Mouse (Mus musculus) liver, embryonic 13.5 days (tissue): ENCODE results near the gene Sbno2. TPM values are rescaled to one million over a fixed set of nuclear protein-coding genes. Genes with fewer than 3 reads are reported as not detected.

Experiments
- ATAC-seq: fragments of 200-750 bp; cut with Nextera tagmentation; 2 replicates; pipeline ENCODE4 v1.8.0; 2017; ENCODE audit warnings: low read depth, mild to moderate bottlenecking, moderate number of reproducible peaks, moderate library complexity
- DNase-seq: peaks from one replicate; pipeline ENCODE4 v3.0.0; 2022
- H3K27ac ChIP-seq: fragments of 300-500 bp; sonication (generic); 2 replicates; pipeline ENCODE4 v1.5.1; 2015; ENCODE audit warnings: moderate library complexity, mild to moderate bottlenecking, inconsistent platforms
- H3K27me3 ChIP-seq: fragments of 300-500 bp; sonication (generic); 2 replicates; pipeline ENCODE4 v1.6.1; 2015; ENCODE audit warnings: mild to moderate bottlenecking, inconsistent platforms
- H3K36me3 ChIP-seq: fragments of 300-500 bp; sonication (generic); 2 replicates; pipeline ENCODE4 v1.6.1; 2015; ENCODE audit warnings: mild to moderate bottlenecking, inconsistent platforms
- H3K4me1 ChIP-seq: fragments of 300-500 bp; sonication (generic); replicated peaks from 2 replicates; pipeline ENCODE4 v1.6.1; 2015; ENCODE audit warnings: inconsistent platforms
- H3K4me2 ChIP-seq: fragments of 300-500 bp; sonication (generic); 2 replicates; pipeline ENCODE4 v1.6.1; 2015; ENCODE audit warnings: inconsistent platforms, mild to moderate bottlenecking, moderate library complexity
- H3K4me3 ChIP-seq: fragments of 300-500 bp; sonication (generic); replicated peaks from 2 replicates; pipeline ENCODE4 v1.5.1; 2015; ENCODE audit warnings: mild to moderate bottlenecking, inconsistent platforms
- H3K9ac ChIP-seq: fragments of 300-500 bp; sonication (generic); 2 replicates; pipeline ENCODE4 v1.6.1; 2015; ENCODE audit warnings: mild to moderate bottlenecking, inconsistent platforms
- H3K9me3 ChIP-seq: fragments of 300-500 bp; sonication (generic); replicated peaks from 2 replicates; pipeline ENCODE4 v1.6.1; 2016; ENCODE audit warnings: inconsistent platforms
- WGBS: fragments of 180-500 bp; shearing (Covaris S2); methylation state at CpG from one replicate; pipeline ENCODE4 v1.1.7; 2015; ENCODE audit not compliant: insufficient replicate concordance; 5-methylcytosine and 5-hydroxymethylcytosine counted together
- polyA plus RNA-seq: library from polyadenylated mRNA; unstranded; fragments of >200 nt; fragmentation: Nextera tagmentation; extraction: Ambion mirVana; gene quantifications from 2 replicates; pipeline ENCODE4 v1.2.1, GENCODE M21; 2015

The Sbno2 gene
- polyA plus RNA-seq, 1 experiment from 2014 or later = 9.2 TPM

DNA sequence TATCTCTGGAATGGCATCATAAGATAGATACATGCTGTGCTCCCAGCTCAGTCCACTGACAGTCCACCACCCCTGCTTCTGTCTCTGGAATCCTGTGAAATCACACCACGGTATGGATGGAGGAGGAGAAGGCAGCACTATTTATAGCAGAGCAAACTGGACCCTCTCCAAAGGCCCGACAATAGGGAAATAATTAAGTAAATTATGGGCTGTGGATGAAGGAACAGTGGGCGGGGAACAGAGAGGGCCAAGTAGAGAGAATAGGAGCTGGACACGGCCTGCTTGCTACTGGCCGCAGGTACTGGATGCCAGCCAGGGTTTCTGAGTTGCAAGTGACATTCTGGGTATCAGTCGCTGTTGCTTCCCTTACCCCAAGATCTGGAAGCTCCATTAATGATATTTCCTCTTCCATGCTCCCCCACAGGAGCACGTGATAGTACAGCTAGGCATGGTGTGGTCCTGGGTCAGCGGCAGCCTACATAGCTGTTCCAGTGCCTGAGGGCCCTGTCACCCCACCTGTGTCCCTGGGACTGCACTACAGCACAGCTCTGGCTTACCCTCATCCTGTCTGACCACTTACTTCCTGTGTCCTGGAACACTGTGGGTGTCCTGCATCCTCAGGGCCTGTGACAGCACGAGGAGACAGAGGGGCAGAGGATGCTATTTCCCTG is 20.4 kb downstream of the Sbno2 start:
- Histone ChIP-seq H3K4me2 (no peak overlapping the region), H3K9me3 (no peaks in the 10 kb centered on the region), H3K9ac (no peak overlapping the region), H3K27me3 (no peaks in the 10 kb centered on the region), H3K4me1 (peaks cover 72% of the 10 kb centered on the region), H3K4me3 (no peak overlapping the region), H3K27ac (peak overlapping the region; percentile 40), H3K36me3 (peaks cover 59% of the 10 kb centered on the region)
- DNase-seq (no peak), ATAC-seq (no peak)
- WGBS = 86% methylated on average over 9 of the region's 9 CpGs

GRCm38 (mm10) chr10:80081075-80081474 is 24.3 kb downstream of the Sbno2 start:
- 14% methylated on average over 3 of the region's 3 CpGs for WGBS
- Histone ChIP-seq H3K9me3 (no peaks in the 10 kb centered on the region), H3K27ac (peak overlapping the region; percentile 94), H3K4me3 (peak overlapping the region; percentile 36), H3K36me3 (peaks cover 83% of the 10 kb centered on the region), H3K4me2 (peak overlapping the region; percentile 66), H3K9ac (peak overlapping the region; percentile 66), H3K27me3 (no peaks in the 10 kb centered on the region), H3K4me1 (peaks cover 70% of the 10 kb centered on the region)
- ATAC-seq (peak; percentile 94), DNase-seq (peak; percentile 90)

GRCm38 (mm10) chr10:80080396-80081070 is 24.8 kb downstream of the Sbno2 start:
- H3K36me3 ChIP-seq = peaks cover 80% of the 10 kb centered on the region
- H3K4me2 ChIP-seq = peak overlapping the region; percentile 66
- H3K9me3 ChIP-seq = no peaks in the 10 kb centered on the region
- H3K27ac ChIP-seq = peak overlapping the region; percentile 94
- ATAC-seq (peak; percentile 89), DNase-seq (peak; percentile 75)
- 48% methylated on average over 16 of the region's 16 CpGs for WGBS
- H3K4me1 ChIP-seq = peaks cover 75% of the 10 kb centered on the region
- H3K9ac ChIP-seq = peak overlapping the region; percentile 66
- peak overlapping the region; percentile 36 for H3K4me3 ChIP-seq
- H3K27me3 ChIP-seq = no peaks in the 10 kb centered on the region

GRCm38 (mm10) chr10:80078366-80078765 is 27.0 kb downstream of the Sbno2 start:
- Histone ChIP-seq H3K9ac (no peak overlapping the region), H3K27ac (peak overlapping the region; percentile 50), H3K4me3 (no peak overlapping the region), H3K36me3 (peaks cover 58% of the 10 kb centered on the region), H3K27me3 (no peaks in the 10 kb centered on the region), H3K9me3 (no peaks in the 10 kb centered on the region), H3K4me2 (no peak overlapping the region), H3K4me1 (peaks cover 90% of the 10 kb centered on the region)
- DNase-seq = no peak
- 93% methylated on average over 1 of the region's 1 CpGs for WGBS
- ATAC-seq = no peak

- DNase-seq (no peak), ATAC-seq (no peak)
- Histone ChIP-seq H3K9ac (no peak overlapping the region), H3K27me3 (no peaks in the 10 kb centered on the region), H3K9me3 (no peaks in the 10 kb centered on the region), H3K36me3 (peaks cover 52% of the 10 kb centered on the region), H3K4me2 (no peak overlapping the region), H3K27ac (0 out of 2 replicates have a peak overlapping the region, but pooled peaks have one; percentile 6), H3K4me1 (peaks cover 90% of the 10 kb centered on the region), H3K4me3 (no peak overlapping the region)
- WGBS = 86% methylated on average over 5 of the region's 5 CpGs
Measured at GRCm38 (mm10) chr10:80077312-80077711, 28.1 kb downstream of the Sbno2 start.

DNA sequence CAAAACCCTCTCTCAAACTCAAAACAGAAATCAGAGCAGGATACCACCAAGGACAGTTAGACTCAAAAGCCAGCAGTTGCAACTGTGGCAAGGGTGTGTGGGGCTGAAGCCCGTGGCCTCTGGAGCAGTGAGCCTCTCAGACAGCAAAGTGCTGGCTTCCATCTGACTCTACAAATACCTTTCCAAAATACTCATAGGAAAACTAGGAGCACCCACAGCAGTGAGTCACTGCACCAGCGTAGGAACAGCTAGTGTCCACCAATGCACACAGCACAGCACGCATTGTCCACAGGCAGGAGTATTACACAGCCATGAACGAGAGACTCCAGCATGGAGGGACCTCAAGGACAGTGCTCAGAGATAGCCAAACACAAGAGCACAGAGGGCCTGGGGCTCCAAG is 29.0 kb downstream of the Sbno2 start:
- H3K9me3 ChIP-seq = no peaks in the 10 kb centered on the region
- H3K4me1 ChIP-seq = peaks cover 90% of the 10 kb centered on the region
- 88% methylated on average over 4 of the region's 4 CpGs for WGBS
- no peak overlapping the region for H3K4me3 ChIP-seq
- DNase-seq = no peak
- no peak overlapping the region for H3K4me2 ChIP-seq
- no peak overlapping the region for H3K9ac ChIP-seq
- peak overlapping the region; percentile 68 for H3K27ac ChIP-seq
- H3K36me3 ChIP-seq = peaks cover 47% of the 10 kb centered on the region
- no peaks in the 10 kb centered on the region for H3K27me3 ChIP-seq
- no peak for ATAC-seq

DNA sequence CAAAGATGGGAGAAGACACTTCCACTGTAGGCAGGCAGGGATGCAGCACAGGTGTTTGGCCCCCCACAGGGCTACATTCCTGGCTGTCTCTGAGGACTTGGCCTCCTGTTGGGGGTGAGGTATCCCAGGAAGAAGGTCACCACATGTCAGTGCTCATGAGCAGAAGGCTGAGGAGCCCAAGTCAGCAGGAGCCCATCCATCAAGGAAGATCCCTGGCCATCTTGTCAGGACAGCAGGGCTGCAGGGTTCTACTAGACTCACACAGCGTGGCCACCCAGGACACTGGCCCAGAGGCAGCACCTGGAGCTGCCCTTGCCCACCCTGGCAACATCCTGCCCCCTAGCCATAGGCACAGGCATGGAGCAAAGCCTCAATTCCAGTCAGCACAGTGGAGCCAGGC is 29.4 kb downstream of the Sbno2 start:
- Histone ChIP-seq H3K27me3 (no peaks in the 10 kb centered on the region), H3K9me3 (no peaks in the 10 kb centered on the region), H3K4me1 (peaks cover 90% of the 10 kb centered on the region), H3K4me2 (no peak overlapping the region), H3K4me3 (no peak overlapping the region), H3K36me3 (peaks cover 45% of the 10 kb centered on the region), H3K27ac (peak overlapping the region; percentile 68; the same call in 1 of the 2 replicates), H3K9ac (no peak overlapping the region)
- ATAC-seq (no peak), DNase-seq (no peak)
- 76% methylated on average over 1 of the region's 1 CpGs for whole genome bisulfite sequencing

DNA sequence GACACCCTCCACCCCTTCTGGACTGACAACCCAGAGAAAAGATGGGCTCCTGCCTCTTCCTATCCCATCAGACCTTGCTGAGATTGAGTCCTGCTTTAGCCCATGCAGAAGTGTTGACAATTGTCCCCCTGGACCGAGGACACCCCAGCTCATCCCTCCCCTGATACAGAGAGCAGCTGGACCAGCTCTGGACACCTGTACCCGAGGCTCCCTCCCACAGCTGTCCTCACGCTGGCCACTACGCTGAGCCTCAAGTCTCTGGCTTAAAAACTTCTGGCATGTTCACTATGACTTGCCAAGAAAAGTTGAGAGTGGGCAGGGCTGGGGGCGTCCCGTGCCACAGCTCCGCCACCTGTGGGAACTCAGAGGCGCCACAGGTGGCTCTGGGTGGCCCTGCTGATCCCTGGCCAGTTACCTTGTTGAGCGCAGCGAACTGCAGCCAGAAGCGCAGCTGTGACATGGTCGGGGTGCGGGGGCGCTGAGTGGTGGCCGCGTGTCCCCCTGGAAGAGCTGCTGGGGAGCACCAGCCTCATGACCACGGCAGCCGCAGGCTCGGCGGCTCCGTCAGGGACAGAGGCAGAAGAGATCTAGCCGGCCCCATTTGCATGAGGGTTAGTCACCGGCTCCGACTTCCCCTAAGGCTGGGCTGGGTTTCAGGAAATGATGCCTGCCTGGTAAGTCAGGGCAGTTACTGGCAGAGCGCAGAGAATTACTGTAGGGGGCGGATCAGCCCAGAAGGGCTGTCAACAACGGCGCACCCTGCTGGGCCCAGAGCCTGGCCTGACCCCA is 30.4 kb downstream of the Sbno2 start:
- ATAC-seq (peak; percentile 8; the same call in 1 of the 2 replicates), DNase-seq (peak; percentile 50)
- Histone ChIP-seq H3K27me3 (no peaks in the 10 kb centered on the region), H3K4me1 (peaks cover 90% of the 10 kb centered on the region), H3K36me3 (peaks cover 40% of the 10 kb centered on the region), H3K9me3 (no peaks in the 10 kb centered on the region), H3K4me3 (peak overlapping the region; percentile 33), H3K4me2 (peak overlapping the region; percentile 51), H3K27ac (peak overlapping the region; percentile 68), H3K9ac (peak overlapping the region; percentile 59)
- WGBS = 20% methylated on average over 28 of the region's 28 CpGs

- 85% methylated on average over 20 of the region's 20 CpGs for WGBS
- DNase-seq = no peak
- Histone ChIP-seq H3K9ac (peak overlapping the region; percentile 23), H3K27ac (peak overlapping the region; percentile 97), H3K27me3 (no peaks in the 10 kb centered on the region), H3K9me3 (no peaks in the 10 kb centered on the region), H3K4me1 (peaks cover 80% of the 10 kb centered on the region), H3K36me3 (peaks cover 36% of the 10 kb centered on the region), H3K4me3 (no peak overlapping the region), H3K4me2 (no peak overlapping the region)
- no peak for ATAC-seq
Measured at GRCm38 (mm10) chr10:80072623-80073489, 32.5 kb downstream of the Sbno2 start.

- Histone ChIP-seq H3K9ac (peak overlapping the region; percentile 66), H3K4me2 (peak overlapping the region; percentile 54), H3K9me3 (no peaks in the 10 kb centered on the region), H3K27ac (peak overlapping the region; percentile 97), H3K36me3 (peaks cover 42% of the 10 kb centered on the region), H3K4me1 (peaks cover 73% of the 10 kb centered on the region), H3K27me3 (no peaks in the 10 kb centered on the region), H3K4me3 (no peak overlapping the region)
- DNase-seq (no peak), ATAC-seq (peak; percentile 11)
- WGBS = 65% methylated on average over 3 of the region's 3 CpGs
Measured at GRCm38 (mm10) chr10:80071516-80071900, 33.9 kb downstream of the Sbno2 start.
